In the genomic region with DNA sequence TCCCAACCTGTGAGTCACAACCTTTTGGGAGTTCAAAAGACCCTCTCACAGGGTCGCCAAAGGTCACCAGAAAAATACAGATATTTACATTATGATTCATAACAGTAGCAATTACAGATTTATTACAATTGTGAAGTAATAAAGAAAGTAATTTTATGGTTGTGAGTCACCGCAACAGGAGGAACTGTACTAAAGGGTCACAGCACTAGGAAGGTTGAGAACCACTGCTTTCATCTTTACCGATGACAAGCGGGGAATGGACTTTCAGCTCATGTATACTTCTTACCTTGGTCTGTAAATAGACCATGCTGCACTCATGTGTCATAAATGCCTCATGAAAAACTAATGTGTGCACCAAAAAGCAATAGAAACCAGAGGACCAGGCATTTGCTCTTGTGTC, we compare ENCODE assay signal across 25 mouse cellular contexts.
"Had no signal": no experiment of that assay in that cellular context is flagged by ENCODE, and none has a peak within 500 bp of the region (broad histone marks: within the 10 kb centered on the region; RNA-seq: fewer than 3 reads in every experiment).

No protein-coding gene starts in this region.

- H3K36me3 ChIP-seq: kidney, embryonic 15.5 days; limb, embryonic 12.5 days; limb, embryonic 15.5 days; lung, embryonic 15.5 days; midbrain, embryonic 10.5 days; midbrain, embryonic 13.5 days; neural tube, embryonic 12.5 days; neural tube, embryonic 15.5 days; stomach, embryonic 15.5 days had no signal

- DNase-seq: kidney, adult 2 months; kidney, postnatal 10 days; kidney, postnatal 36 days; lung, adult 18-20 months; lung, postnatal 10 days; lung, postnatal 36 days; retina, postnatal 1 day; right cerebral cortex, postnatal 25 days; spleen, adult 18-20 months; thymus, postnatal 36 days had no signal

- H3K27ac ChIP-seq: hindbrain, postnatal 0 days; kidney, embryonic 15.5 days; limb, embryonic 12.5 days; limb, embryonic 15.5 days; liver, embryonic 14.5 days; lung, embryonic 15.5 days; midbrain, embryonic 10.5 days; midbrain, embryonic 13.5 days; neural tube, embryonic 12.5 days; neural tube, embryonic 15.5 days; stomach, embryonic 15.5 days had no signal

- H3K4me1 ChIP-seq: kidney, embryonic 15.5 days; limb, embryonic 12.5 days; limb, embryonic 15.5 days; lung, embryonic 15.5 days; megakaryocyte, embryonic 14.5 days; midbrain, embryonic 13.5 days; neural tube, embryonic 12.5 days; neural tube, embryonic 15.5 days; stomach, embryonic 15.5 days had no signal

- H3K9ac ChIP-seq: kidney, embryonic 15.5 days; limb, embryonic 12.5 days; limb, embryonic 15.5 days; liver, embryonic 14.5 days; lung, embryonic 15.5 days; midbrain, embryonic 13.5 days; neural tube, embryonic 12.5 days; neural tube, embryonic 15.5 days; stomach, embryonic 15.5 days had no signal

- ATAC-seq: hindbrain, postnatal 0 days; inflammation-experienced regulatory T-cells, adult 6 months; midbrain, embryonic 13.5 days; midbrain, embryonic 16.5 days had no signal

- H3K9me3 ChIP-seq: kidney, embryonic 15.5 days; limb, embryonic 12.5 days; limb, embryonic 15.5 days; lung, embryonic 15.5 days; midbrain, embryonic 10.5 days; midbrain, embryonic 13.5 days; neural tube, embryonic 12.5 days; neural tube, embryonic 15.5 days; stomach, embryonic 15.5 days had no signal

- H3K4me3 ChIP-seq: kidney, embryonic 15.5 days; limb, embryonic 12.5 days; limb, embryonic 15.5 days; lung, embryonic 15.5 days; megakaryocyte, embryonic 14.5 days; midbrain, embryonic 10.5 days; midbrain, embryonic 13.5 days; neural tube, embryonic 12.5 days; neural tube, embryonic 15.5 days; stomach, embryonic 15.5 days had no signal

- H3K4me2 ChIP-seq: kidney, embryonic 15.5 days; limb, embryonic 12.5 days; limb, embryonic 15.5 days; liver, embryonic 11.5 days; lung, embryonic 15.5 days; midbrain, embryonic 13.5 days; neural tube, embryonic 12.5 days; neural tube, embryonic 15.5 days; stomach, embryonic 15.5 days had no signal

- H3K27me3 ChIP-seq: kidney, embryonic 15.5 days; limb, embryonic 12.5 days; limb, embryonic 15.5 days; lung, embryonic 15.5 days; megakaryocyte, embryonic 14.5 days; midbrain, embryonic 13.5 days; neural tube, embryonic 12.5 days; neural tube, embryonic 15.5 days; stomach, embryonic 15.5 days had no signal
